Mouse (Mus musculus) adrenal gland, adult 8-10 months (tissue): ENCODE results near the gene Nanos1. TPM values are rescaled to one million over a fixed set of nuclear protein-coding genes. Genes with fewer than 3 reads are reported as not detected.

Experiments used
- DNase-seq: peaks from one replicate; pipeline ENCODE4 v3.0.0; 2022
- microRNA-seq, 2 experiments: library from miRNA; unstranded; fragments of <30 nt; microRNA quantifications; one replicate each; pipeline ENCODE4 v1.2.0; 2022
- total RNA-seq, 4 experiments: library from RNA; stranded (reverse); gene quantifications; 2 replicates each; pipeline ENCODE4 v1.2.4; 2022

Nanos1 gene
- total RNA-seq, 4 experiments from 2014 or later, result 0.59 to 0.87 (median 0.79) TPM

GRCm38 (mm10) chr19:60789452-60789851, 33.7 kb downstream of the Nanos1 start:
- DNase-seq, result no peak

GRCm38 (mm10) chr19:60789919-60790506, 34.2 kb downstream of the Nanos1 start:
- DNase-seq, result peak; percentile 48

DNA sequence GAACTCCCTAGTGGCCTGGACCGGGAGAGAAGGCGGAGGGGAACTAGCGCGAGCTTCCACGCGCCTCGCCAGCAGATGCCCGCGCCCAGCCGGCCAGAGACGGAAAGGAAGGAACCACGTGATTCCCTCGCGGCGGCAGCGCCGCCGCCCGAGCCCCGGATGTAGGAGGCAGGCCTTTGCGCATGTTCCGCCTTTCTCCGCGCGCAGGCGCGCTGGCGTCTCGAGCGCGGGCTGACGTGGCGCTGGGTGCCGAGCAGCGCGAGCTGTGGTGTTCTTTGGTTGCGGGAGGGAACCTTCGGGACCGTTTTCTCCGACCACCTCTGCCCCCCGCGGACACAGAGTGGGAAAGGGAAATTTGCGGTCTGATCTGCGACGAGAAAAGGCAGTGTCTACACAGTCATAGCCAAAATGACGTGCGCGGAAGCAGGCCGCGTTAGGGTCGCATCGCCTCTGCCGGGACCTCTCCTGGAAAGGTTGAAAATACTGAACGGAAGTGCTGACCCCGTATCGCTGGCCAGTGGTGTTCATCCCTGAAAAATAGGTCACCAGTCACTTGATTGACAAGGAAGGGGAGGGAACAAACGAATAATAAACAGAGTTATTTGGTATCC, 34.9 kb downstream of the Nanos1 start, which contains the start of gene Eif3a:
TSS of gene Eif3a (minus strand) at position 108 of the 611 bp plus-strand sequence.
- DNase-seq, result peak; percentile 92

DNA sequence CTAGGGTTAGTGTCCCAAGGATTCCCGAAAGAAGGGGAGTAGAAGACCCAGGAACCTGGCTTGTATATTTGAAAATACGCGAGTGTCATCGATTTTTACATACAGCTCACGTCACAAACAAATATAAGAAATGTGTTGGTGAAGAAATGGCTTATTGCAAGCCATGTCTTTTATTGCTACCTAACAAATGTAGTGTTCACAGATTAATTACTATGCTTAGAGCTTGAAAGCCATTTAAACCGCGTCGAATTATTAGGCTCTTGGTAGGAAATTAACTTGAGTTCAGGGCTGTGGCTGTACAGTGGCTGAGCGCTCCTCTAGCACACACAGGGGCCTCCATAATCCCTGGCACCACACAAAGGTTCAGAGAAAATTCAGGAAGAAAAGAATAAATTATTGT, 35.4 kb downstream of the Nanos1 start:
- no peak for DNase-seq

DNA sequence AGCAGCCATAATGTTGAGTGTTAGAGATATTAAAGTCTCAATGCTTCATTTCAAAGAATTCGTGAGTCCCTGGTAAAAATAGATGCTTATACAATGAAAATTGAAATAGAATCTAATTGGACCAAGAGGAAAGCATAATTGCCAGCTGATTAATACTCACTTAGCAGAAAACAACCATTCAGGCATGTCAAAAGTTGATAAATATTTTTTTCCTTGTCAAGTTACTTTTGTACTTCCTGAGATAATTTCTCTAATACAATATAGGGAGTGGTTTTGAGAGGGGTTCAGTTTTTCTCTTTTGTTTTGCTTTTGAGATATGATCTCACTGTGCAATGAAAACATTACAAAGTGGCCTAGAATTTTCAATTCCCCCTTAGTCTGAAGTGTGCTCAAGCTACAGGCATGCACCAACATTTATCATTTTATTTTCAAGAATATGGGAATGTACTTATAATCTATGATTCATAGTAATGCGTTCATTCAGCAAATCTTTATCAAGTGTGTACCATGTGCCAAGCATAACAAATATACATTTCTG, 37.5 kb downstream of the Nanos1 start:
- DNase-seq, result no peak

DNA sequence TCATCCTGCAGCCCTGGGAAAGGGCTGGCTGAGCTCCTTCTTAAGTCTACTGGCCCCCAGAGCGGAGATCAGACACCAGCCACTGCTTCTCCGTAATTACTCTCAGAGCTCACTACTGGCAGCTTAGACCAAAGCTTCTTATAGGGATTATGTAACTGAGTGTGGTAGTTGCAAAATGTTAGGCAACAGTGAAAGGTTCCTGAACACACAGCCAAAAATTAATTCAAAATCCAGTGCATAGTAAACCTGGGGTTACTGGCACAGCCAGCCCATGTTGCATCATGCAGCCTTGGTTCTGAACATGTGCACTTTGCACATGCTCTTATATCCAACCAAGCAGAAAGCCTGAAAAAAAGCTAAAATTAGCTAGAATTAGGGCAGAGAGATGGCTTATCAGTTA, 39.5 kb downstream of the Nanos1 start:
- peak; percentile 59 for DNase-seq

- DNase-seq, result no peak
These were observed 41.6 kb downstream of the Nanos1 start for GRCm38 (mm10) chr19:60797415-60797814.

DNA sequence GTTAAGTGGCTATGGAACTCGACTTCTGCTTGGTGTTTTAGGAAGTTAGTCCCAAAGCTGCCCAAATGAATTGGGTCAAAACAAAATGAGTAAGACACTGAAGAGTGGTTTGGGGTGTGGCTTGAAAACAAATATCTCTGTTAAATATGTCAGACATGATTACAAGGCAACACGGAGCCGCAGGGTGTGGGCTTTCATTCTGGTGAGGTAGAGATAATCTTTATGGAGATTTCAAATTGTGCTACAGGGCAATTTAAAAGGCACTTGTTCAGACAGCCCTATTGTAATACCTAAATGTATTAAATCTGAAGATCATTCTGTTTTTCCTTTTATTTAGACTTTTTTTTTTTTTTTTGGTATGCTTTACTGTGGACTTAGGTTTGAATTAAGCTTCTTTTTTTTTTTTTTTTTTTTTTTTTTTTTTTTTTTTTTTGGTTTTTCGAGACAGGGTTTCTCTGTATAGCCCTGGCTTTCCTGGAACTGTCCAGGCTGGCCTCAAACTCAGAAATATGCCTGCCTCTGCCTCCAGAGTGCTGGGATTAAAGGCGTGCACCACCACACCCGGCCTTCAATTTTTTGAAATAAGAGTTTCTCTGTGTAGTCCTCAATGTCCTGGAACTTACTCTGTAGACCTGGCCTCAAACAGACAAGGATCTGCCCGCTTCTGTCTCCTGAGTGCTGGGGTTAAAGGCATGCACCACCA, 44.2 kb downstream of the Nanos1 start:
- DNase-seq, result no peak

DNA sequence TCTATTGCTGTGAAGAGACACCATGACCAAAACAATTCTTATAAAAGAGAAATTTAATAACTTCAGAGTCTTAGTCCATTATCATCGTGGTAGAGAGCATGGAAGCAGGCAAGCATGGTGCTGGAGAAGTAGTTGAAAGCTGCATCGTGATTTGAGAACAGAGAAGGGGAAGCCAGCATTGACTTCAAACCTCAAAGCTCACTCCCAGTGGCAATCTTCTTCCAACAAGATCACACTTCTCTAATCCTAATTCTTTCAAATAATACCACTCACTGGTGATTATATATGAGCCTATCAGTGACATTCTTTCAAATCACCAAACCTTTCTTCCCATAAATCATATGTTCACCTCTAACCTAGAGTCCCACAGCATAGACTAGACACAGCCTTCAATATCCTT, 49.1 kb downstream of the Nanos1 start:
- DNase-seq, result no peak

Small RNA genes within 50 kb of the gene (microRNA-seq; reads per million reads assigned to microRNA genes)
- gene mmu-mir-3084-1, result 0 reads per million in 2 experiments

Other genes starting within 250 kb of the Nanos1 start
- 10 to 100 TPM; 47.6 to 50.8 (median 49.0) TPM for gene Cacul1, start 175.0 kb upstream of the Nanos1 start, total RNA-seq
- 100 to 1,000 TPM; 131 to 179 (median 152) TPM for gene Eif3a, start 34.7 kb downstream of the Nanos1 start, total RNA-seq
- gene Fam45a, start 55.6 kb downstream of the Nanos1 start, total RNA-seq, result 10 to 100 TPM; 37.1 to 45.6 (median 40.2) TPM
- 10 to 100 TPM in 2 of 4 experiments, 1 to 10 TPM in 2; 6.7 to 12.5 (median 9.6) TPM for gene Sfxn4, start 105.5 kb downstream of the Nanos1 start, total RNA-seq
- gene Prdx3, start 118.6 kb downstream of the Nanos1 start, total RNA-seq, result 1,000 to 10,000 TPM in 1 of 4 experiments, 100 to 1,000 TPM in 3; 669 to 1,028 (median 803) TPM
- 10 to 100 TPM; 25.4 to 74.3 (median 41.9) TPM for gene Grk5, start 133.8 kb downstream of the Nanos1 start, total RNA-seq